Mouse (Mus musculus) myocyte (in vitro differentiated cells): ENCODE measurements around the gene Zfpm1.

ENCODE experiments used
- E2F4 ChIP-seq: IDR thresholded peaks from one replicate; pipeline ENCODE4 v1.6.1; 2011; ENCODE audit warnings: mild to moderate bottlenecking, control low read depth, moderate library complexity; ENCODE audit not compliant: insufficient read depth
- MYOG ChIP-seq, 3 experiments: IDR thresholded peaks; one replicate each; pipeline ENCODE4 v1.6.1; 2011; ENCODE audit warnings: control low read depth in 2 of 3, low read depth in 2 of 3, mild to moderate bottlenecking in 2 of 3; ENCODE audit not compliant: insufficient read length in 2 of 3, control insufficient read depth in 1 of 3, insufficient read depth in 1 of 3
- POLR2A ChIP-seq: IDR thresholded peaks from one replicate; pipeline ENCODE4 v1.6.1; 2011; ENCODE audit warnings: low read depth, mild to moderate bottlenecking, control low read depth, moderate library complexity; ENCODE audit not compliant: insufficient read length
- POLR2AphosphoS2 ChIP-seq: IDR thresholded peaks from one replicate; pipeline ENCODE4 v1.6.1; 2011; ENCODE audit warnings: low read depth, control low read depth; ENCODE audit not compliant: insufficient read length
- SRF ChIP-seq: IDR thresholded peaks from one replicate; pipeline ENCODE4 v1.6.1; 2011; ENCODE audit warnings: low read depth; ENCODE audit not compliant: control insufficient read depth, insufficient read length
- TCF12 ChIP-seq: IDR thresholded peaks from one replicate; pipeline ENCODE4 v1.6.1; 2011; ENCODE audit warnings: mild to moderate bottlenecking, control low read depth; ENCODE audit not compliant: poor library complexity, insufficient read depth, severe bottlenecking

GRCm38 (mm10) chr8:122321455-122321921 is 39.5 kb downstream of the Zfpm1 start:
- TF ChIP-seq POLR2AphosphoS2 (no peak), SRF (no peak), TCF12 (no peak), MYOG (IDR thresholded peaks at IDR 0.05; ENCODE audit: control insufficient read depth in 1 of 3, insufficient read depth in 1 of 3, insufficient read length in 2 of 3, low read depth in 2 of 3) (no peak), POLR2A (no peak), E2F4 (no peak)
